ENCODE assay signal across 9 mouse cellular contexts in genomic region chr1:181535165-181535873, GRCm38 (mm10). TPM values are rescaled to one million over a fixed set of nuclear protein-coding genes. Genes with fewer than 3 reads are reported as not detected.
DNase-seq lines count a peak whose midpoint lies in the region; ATAC-seq lines count a peak whose summit lies in the region.
"Had no signal": no experiment of that assay in that cellular context is flagged by ENCODE, and none has a peak within 500 bp of the region (broad histone marks: within the 10 kb centered on the region; RNA-seq: fewer than 3 reads in every experiment).

No protein-coding gene starts in this region.

- no peaks in the 10 kb centered on the region for H3K36me3 ChIP-seq in hindbrain, embryonic 14.5 days (replicated peaks; ENCODE audit: control insufficient read depth, insufficient read depth)

- peaks cover 3% of the 10 kb centered on the region; the same call in 1 of the 2 replicates for H3K4me1 ChIP-seq in hindbrain, embryonic 14.5 days (replicated peaks; ENCODE audit: control insufficient read depth, insufficient read depth, low read length)

- no peaks in the 10 kb centered on the region for H3K27me3 ChIP-seq in hindbrain, embryonic 14.5 days (ENCODE audit: control insufficient read depth, insufficient read depth, low read length)

- intact Hi-C loops in left cerebral cortex, postnatal 36 days (cut with DNase I): no loop called here

- H3K4me3 ChIP-seq in hindbrain, embryonic 14.5 days (replicated peaks; ENCODE audit: low read length): no peak overlapping the region

- peak; percentile 22 for DNase-seq in heart, postnatal 4 days
- no peak for DNase-seq in heart, adult 18-20 months
- DNase-seq in NIH3T3 (ENCODE audit: low read depth): peak; percentile 71
- DNase-seq in frontal cortex, postnatal 14 days (ENCODE audit: low spot score in 2 of 2): peak; percentile 35 to 36
- DNase-seq in left cerebral cortex, postnatal 36 days (ENCODE audit: low spot score in 2 of 2): peak; percentile 61 to 67
- DNase-seq in neural tube, embryonic 10.5 days (ENCODE audit: extremely low spot score, low spot score): no peak
- no peak for DNase-seq in thymus, postnatal 10 days (ENCODE audit: low spot score in 2 of 2)
- no peak for DNase-seq in hindbrain, embryonic 14.5 days (ENCODE audit: low spot score)

- WGBS in hindbrain, embryonic 14.5 days: 56% methylated on average over 10 of the region's 10 CpGs

- H3K9ac ChIP-seq in hindbrain, embryonic 14.5 days: no peak overlapping the region

- no peaks in the 10 kb centered on the region for H3K9me3 ChIP-seq in hindbrain, embryonic 14.5 days (ENCODE audit: control insufficient read depth, low read length)

- no peak overlapping the region for H3K4me2 ChIP-seq in hindbrain, embryonic 14.5 days (replicated peaks)

- no peak for ATAC-seq in hindbrain, embryonic 14.5 days (ENCODE audit: low FRiP score)

- no peak overlapping the region for H3K27ac ChIP-seq in hindbrain, embryonic 14.5 days

RNA-seq across cellular contexts. Expression of gene Ccdc121, which starts 24.1 kb away (rescaled TPM):
- total RNA-seq in heart, postnatal 4 days (2021): not detected
- total RNA-seq in heart, adult 18-20 months (2021): not detected
- total RNA-seq in left cerebral cortex, postnatal 36 days (2021): under 1 TPM; 0.27 to 0.36 TPM
- 0.11 and 0.14 TPM in 2 replicates for polyA plus RNA-seq in hindbrain, embryonic 14.5 days (2014; fragmentation: Nextera tagmentation; extraction: Ambion mirVana)
- total RNA-seq: neutrophil, adult 5-6 weeks had no signal

RNA-seq across cellular contexts. Expression of gene Dnah14, which starts 41.0 kb away (rescaled TPM):
- total RNA-seq in heart, postnatal 4 days (2021): not detected
- not detected for total RNA-seq in heart, adult 18-20 months (2021)
- total RNA-seq in left cerebral cortex, postnatal 36 days (2021): 1 to 10 TPM in 1 of 2 experiments, under 1 TPM in 1; 0.69 to 1.3 TPM
- polyA plus RNA-seq in hindbrain, embryonic 14.5 days (2014; fragmentation: Nextera tagmentation; extraction: Ambion mirVana): 0.90 and 1.2 TPM in 2 replicates

Comparison
In these comparisons a context has a peak if more than half of its experiments do, and no peak if none do; other contexts are left out.
1. DNase-seq: peak in heart, postnatal 4 days (single experiment), NIH3T3 (single experiment), frontal cortex, postnatal 14 days (2 of 2) and left cerebral cortex, postnatal 36 days (2 of 2); none in heart, adult 18-20 months (0 of 2), neural tube, embryonic 10.5 days (single experiment), thymus, postnatal 10 days (0 of 2) and hindbrain, embryonic 14.5 days (single experiment).